Mouse (Mus musculus) ES-Bruce4 (cell line): ENCODE measurements around the gene Heatr3. TPM values are rescaled to one million over a fixed set of nuclear protein-coding genes. Genes with fewer than 3 reads are reported as not detected.

Source experiments
- H3K27ac ChIP-seq: 2 replicates; pipeline ENCODE4 v1.5.1; 2012; ENCODE audit warnings: low read length, inconsistent platforms; ENCODE audit not compliant: insufficient read depth
- H3K27me3 ChIP-seq: 2 replicates; pipeline ENCODE4 v1.6.1; 2012; ENCODE audit warnings: mild to moderate bottlenecking, low read length, inconsistent platforms; ENCODE audit not compliant: control insufficient read depth, poor library complexity, insufficient read depth, severe bottlenecking
- H3K36me3 ChIP-seq: 2 replicates; pipeline ENCODE4 v1.6.1; 2012; ENCODE audit warnings: inconsistent platforms, mild to moderate bottlenecking, low read length, moderate library complexity; ENCODE audit not compliant: control insufficient read depth, poor library complexity, insufficient read depth, severe bottlenecking
- H3K4me1 ChIP-seq: one replicate; pipeline ENCODE4 v1.8.1; 2011; ENCODE audit warnings: low read length; ENCODE audit not compliant: control insufficient read depth, insufficient read depth
- H3K4me3 ChIP-seq: 2 replicates; pipeline ENCODE4 v1.5.1; 2011; ENCODE audit warnings: low read depth, mild to moderate bottlenecking, low read length
- H3K9ac ChIP-seq: 2 replicates; pipeline ENCODE4 v1.6.1; 2012; ENCODE audit warnings: low read depth, mild to moderate bottlenecking, inconsistent platforms; ENCODE audit not compliant: poor library complexity, severe bottlenecking
- H3K9me3 ChIP-seq: replicated peaks from 2 replicates; pipeline ENCODE4 v1.6.1; 2012; ENCODE audit warnings: mild to moderate bottlenecking, low read length, inconsistent platforms; ENCODE audit not compliant: control insufficient read depth, poor library complexity, insufficient read depth, severe bottlenecking
- CTCF ChIP-seq: IDR thresholded peaks from one replicate; pipeline ENCODE4 v1.8.1; 2011; ENCODE audit warnings: low read depth, low read length
- EP300 ChIP-seq: IDR thresholded peaks from 2 replicates; pipeline ENCODE4 v1.6.1; 2011; ENCODE audit warnings: low read depth, low read length; ENCODE audit not compliant: insufficient read depth
- POLR2A ChIP-seq: IDR thresholded peaks from one replicate; pipeline ENCODE4 v1.8.1; 2011; ENCODE audit warnings: low read length; ENCODE audit not compliant: insufficient read depth
- polyA plus RNA-seq: library from polyadenylated mRNA; stranded (reverse); fragments of >200 nt; gene quantifications from 2 replicates; pipeline ENCODE4 v1.2.4, GENCODE M21; 2011; ENCODE audit warnings: low read depth; ENCODE audit not compliant: missing spikeins, insufficient read depth, insufficient read length

Gene Heatr3
- polyA plus RNA-seq, 1 experiment: 49.4 TPM

DNA sequence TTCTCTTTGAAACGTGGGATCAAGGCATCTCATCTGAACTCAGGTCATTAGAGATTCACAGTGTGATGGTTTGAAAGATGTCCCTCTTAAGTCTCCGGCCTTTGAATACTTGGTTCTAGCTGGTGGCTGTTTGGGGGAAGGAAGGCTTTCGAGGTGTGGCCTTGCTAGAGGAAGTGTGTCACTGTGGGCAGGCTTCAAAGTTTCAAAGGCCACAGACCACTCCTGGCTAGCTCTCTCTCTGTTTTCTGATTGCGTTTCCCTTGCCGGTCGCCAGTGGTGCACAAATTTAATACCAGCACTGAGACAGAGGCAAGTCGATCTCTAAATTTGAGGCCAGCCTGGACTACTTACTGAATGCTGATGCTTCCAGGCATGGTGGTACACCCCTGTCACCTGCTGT lies 37.6 kb downstream of the Heatr3 start:
- TF ChIP-seq EP300: no peak
- no peak for TF ChIP-seq POLR2A
- no peak for TF ChIP-seq CTCF
- Histone ChIP-seq H3K4me1 (no peaks in the 10 kb centered on the region), H3K27me3 (no peaks in the 10 kb centered on the region), H3K4me3 (no peak overlapping the region), H3K27ac (no peak overlapping the region), H3K36me3 (peaks cover 8% of the 10 kb centered on the region), H3K9ac (no peak overlapping the region), H3K9me3 (0 out of 2 replicates have a peak, but pooled peaks cover 2% of the 10 kb centered on the region)

DNA sequence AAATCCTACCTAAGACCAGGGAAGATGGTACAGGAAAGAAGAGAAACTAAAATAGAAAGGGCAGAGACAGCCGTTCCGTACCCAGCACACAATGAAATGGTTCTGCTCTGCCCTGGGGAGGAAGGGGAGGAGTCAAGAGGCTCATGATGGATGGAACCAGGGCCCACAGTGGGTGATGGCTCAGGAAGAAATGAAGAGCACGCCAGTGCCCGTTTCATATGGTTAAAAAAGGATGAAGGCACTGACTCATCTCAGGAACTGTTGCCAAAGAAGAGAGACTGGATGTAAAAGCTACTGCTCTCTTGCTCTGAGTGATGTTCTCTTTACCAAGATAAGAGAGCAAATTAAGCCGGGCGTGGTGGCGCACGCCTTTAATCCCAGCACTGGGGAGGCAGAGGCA lies 39.6 kb downstream of the Heatr3 start:
- Histone ChIP-seq H3K36me3 (no peaks in the 10 kb centered on the region), H3K9ac (no peak overlapping the region), H3K4me3 (no peak overlapping the region), H3K27me3 (no peaks in the 10 kb centered on the region), H3K4me1 (no peaks in the 10 kb centered on the region), H3K9me3 (peaks cover 11% of the 10 kb centered on the region), H3K27ac (no peak overlapping the region)
- no peak for TF ChIP-seq POLR2A
- TF ChIP-seq EP300: no peak
- TF ChIP-seq CTCF: no peak

DNA sequence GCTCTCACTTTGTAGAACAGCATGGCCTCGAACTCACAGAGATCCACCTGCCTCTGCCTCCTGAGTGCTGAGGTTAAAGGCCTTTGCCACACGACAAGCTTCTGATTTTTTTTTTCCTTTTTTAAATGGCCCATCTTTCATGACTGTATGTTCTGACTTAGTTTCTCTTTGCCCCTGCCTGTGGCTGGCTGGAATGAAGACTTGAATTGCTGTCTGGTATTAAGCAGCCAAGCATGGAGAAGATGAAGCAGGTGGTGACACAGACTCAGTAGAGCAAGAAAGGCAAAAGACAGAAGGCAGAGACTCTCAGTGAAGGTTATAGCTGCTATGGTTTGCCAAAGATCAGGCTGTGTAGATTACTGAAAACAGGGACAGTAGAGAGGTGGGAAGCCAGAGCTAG lies 45.5 kb downstream of the Heatr3 start:
- H3K9ac ChIP-seq: no peak overlapping the region
- H3K9me3 ChIP-seq: peaks cover 11% of the 10 kb centered on the region
- no peak for TF ChIP-seq POLR2A
- no peak for TF ChIP-seq EP300
- TF ChIP-seq CTCF: no peak
- H3K36me3 ChIP-seq: no peaks in the 10 kb centered on the region
- H3K4me1 ChIP-seq: no peaks in the 10 kb centered on the region
- no peak overlapping the region for H3K4me3 ChIP-seq
- no peak overlapping the region for H3K27ac ChIP-seq
- no peaks in the 10 kb centered on the region for H3K27me3 ChIP-seq

DNA sequence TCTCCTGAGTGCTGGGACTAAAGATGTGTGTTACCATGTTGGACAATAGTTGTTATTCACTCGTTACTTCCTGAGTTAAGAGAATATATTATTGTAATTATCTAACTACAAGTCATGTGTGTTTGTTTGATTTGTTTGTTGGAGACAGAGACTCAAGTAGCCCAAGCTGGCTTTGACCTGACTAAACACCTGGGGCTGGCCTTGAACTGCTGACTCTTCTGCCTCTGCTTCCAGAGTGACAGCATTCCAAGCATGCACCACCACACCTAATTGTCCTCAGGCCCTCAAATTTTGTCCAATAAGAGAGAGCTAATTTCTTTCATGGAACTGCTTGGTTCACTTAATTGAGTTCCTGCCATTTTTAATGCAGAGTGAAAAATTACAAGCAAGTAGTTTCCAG lies 47.3 kb downstream of the Heatr3 start:
- H3K9ac ChIP-seq: no peak overlapping the region

DNA sequence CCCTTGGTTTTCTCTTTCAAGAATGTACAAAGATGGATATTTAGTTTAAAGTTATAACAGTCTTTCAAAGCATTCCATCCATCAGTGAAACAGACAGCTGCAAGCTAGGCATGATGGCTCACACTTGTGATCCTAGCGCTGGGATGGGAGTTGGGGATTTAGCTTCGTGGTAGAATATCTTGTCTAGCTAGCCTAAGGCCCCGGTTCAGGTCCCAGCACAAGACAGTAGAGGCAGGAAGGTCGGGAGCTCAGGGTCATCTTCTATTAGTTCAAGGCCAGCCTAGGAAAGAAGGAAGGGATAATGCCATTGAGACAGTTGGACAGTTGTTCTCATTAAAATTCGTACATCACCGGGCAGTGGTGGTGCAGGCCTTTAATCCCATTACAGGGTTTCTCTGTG lies 48.1 kb downstream of the Heatr3 start:
- TF ChIP-seq CTCF: no peak
- no peak for TF ChIP-seq EP300
- TF ChIP-seq POLR2A: no peak
- no peaks in the 10 kb centered on the region for H3K4me1 ChIP-seq
- no peaks in the 10 kb centered on the region for H3K36me3 ChIP-seq
- H3K9ac ChIP-seq: no peak overlapping the region
- no peaks in the 10 kb centered on the region for H3K27me3 ChIP-seq
- no peak overlapping the region for H3K27ac ChIP-seq
- H3K9me3 ChIP-seq: peaks cover 5% of the 10 kb centered on the region; the same call in 1 of the 2 replicates
- no peak overlapping the region for H3K4me3 ChIP-seq

More for the DNA sequence above, 47.3 kb downstream of the Heatr3 start:
- H3K4me1 ChIP-seq: no peaks in the 10 kb centered on the region
- H3K27me3 ChIP-seq: no peaks in the 10 kb centered on the region
- no peak overlapping the region for H3K27ac ChIP-seq
- TF ChIP-seq POLR2A: no peak
- no peak for TF ChIP-seq EP300
- no peak for TF ChIP-seq CTCF
- H3K4me3 ChIP-seq: no peak overlapping the region
- H3K9me3 ChIP-seq: peaks cover 10% of the 10 kb centered on the region
- H3K36me3 ChIP-seq: no peaks in the 10 kb centered on the region

DNA sequence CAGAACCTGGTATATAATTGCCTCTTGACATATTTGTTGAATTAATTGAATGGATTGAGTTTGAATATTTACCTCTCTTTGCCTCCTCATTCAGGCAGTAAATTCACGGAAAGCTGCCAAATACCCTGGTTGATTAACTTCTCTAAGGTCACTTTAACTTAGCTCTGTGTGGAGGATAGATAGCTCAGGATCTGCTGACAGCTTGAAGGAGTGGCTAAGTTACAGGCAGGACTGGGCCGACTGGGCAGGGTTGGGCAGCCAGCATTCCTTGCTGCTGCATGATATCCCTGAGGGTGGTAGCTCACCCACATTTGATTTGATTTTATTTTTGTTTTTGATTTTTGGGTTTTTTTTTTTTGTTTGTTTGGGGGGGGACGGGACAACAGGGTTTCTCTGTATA lies 59.7 kb downstream of the Heatr3 start:
- peaks cover 5% of the 10 kb centered on the region; the same call in 1 of the 2 replicates for H3K36me3 ChIP-seq
- H3K4me3 ChIP-seq: no peak overlapping the region
- no peak overlapping the region for H3K9ac ChIP-seq
- no peaks in the 10 kb centered on the region for H3K9me3 ChIP-seq
- H3K27me3 ChIP-seq: no peaks in the 10 kb centered on the region
- no peaks in the 10 kb centered on the region for H3K4me1 ChIP-seq
- TF ChIP-seq POLR2A: no peak
- TF ChIP-seq CTCF: no peak
- TF ChIP-seq EP300: no peak
- no peak overlapping the region for H3K27ac ChIP-seq
